In the genomic region with DNA sequence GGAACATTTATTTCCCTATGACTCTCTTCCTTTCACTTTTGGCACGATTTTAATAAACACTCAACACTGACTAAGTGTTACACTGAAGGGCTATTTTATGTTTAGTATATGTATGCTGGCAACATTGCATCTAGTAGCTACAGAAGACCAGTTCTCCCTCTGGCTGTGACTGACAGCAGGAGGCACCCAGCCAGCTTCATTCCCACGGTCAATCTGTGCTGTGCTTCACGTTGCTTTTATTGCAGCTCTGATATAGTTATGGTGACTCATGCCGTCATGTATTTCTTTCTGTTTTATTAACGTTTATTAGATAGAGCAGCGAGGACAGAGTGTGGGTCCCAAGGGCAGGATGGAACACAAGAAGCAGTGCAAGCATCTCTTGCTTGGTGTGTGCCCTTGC, we compare ENCODE assay signal across 7 mouse cellular contexts. TPM values are rescaled to one million over a fixed set of nuclear protein-coding genes. Genes with fewer than 3 reads are reported as not detected.
DNase-seq lines count a peak whose midpoint lies in the region; ATAC-seq and TF ChIP-seq lines count a peak whose summit lies in the region.

No protein-coding gene starts in this region.

- H3K36me3 ChIP-seq in lung, embryonic 16.5 days (ENCODE audit: control insufficient read depth, insufficient read depth, low read length), result no peaks in the 10 kb centered on the region
- H3K36me3 ChIP-seq in small intestine, adult 2 months (ENCODE audit: control insufficient read depth, insufficient read depth, low read length), result no peaks in the 10 kb centered on the region
- H3K36me3 ChIP-seq in kidney, embryonic 15.5 days, result no peaks in the 10 kb centered on the region
- no peaks in the 10 kb centered on the region for H3K36me3 ChIP-seq in thymus, adult 2 months (ENCODE audit: control insufficient read depth, insufficient read depth, low read length)

- no peak for TF ChIP-seq POLR2A in small intestine, adult 2 months (IDR thresholded peaks at IDR 0.05; ENCODE audit: low read depth, low read length)
- no peak for TF ChIP-seq POLR2A in thymus, adult 2 months (IDR thresholded peaks at IDR 0.05; ENCODE audit: control insufficient read depth, extremely low read depth, insufficient read depth, low read length, poor library complexity)

- ATAC-seq in lung, embryonic 16.5 days (ENCODE audit: low read depth), result peak; percentile 38; the same call in 1 of the 2 replicates
- no peak for ATAC-seq in kidney, embryonic 15.5 days (replicated peaks; ENCODE audit: low FRiP score)

- peaks cover 9% of the 10 kb centered on the region for H3K4me1 ChIP-seq in lung, embryonic 16.5 days (replicated peaks; ENCODE audit: control insufficient read depth, insufficient read depth, low read length)
- peaks cover 16% of the 10 kb centered on the region; the same call in 1 of the 2 replicates for H3K4me1 ChIP-seq in small intestine, adult 2 months (ENCODE audit: control insufficient read depth, insufficient read depth, insufficient read length, low read length)
- H3K4me1 ChIP-seq in kidney, embryonic 15.5 days, result 0 out of 2 replicates have a peak, but pooled peaks cover 9% of the 10 kb centered on the region
- H3K4me1 ChIP-seq in thymus, adult 2 months (replicated peaks; ENCODE audit: control insufficient read depth, insufficient read depth, low read length), result 0 out of 2 replicates have a peak, but pooled peaks cover 2% of the 10 kb centered on the region

- no peak overlapping the region; the same call in 1 of the 2 replicates for H3K27ac ChIP-seq in lung, embryonic 16.5 days (ENCODE audit: low read length)
- H3K27ac ChIP-seq in small intestine, adult 2 months (ENCODE audit: insufficient read depth, low read depth, low read length), result peak overlapping the region; percentile 15; the same call in 1 of the 2 replicates
- no peak overlapping the region for H3K27ac ChIP-seq in kidney, embryonic 15.5 days
- no peak overlapping the region for H3K27ac ChIP-seq in thymus, adult 2 months (ENCODE audit: control insufficient read depth, insufficient read depth, low read length)

- H3K27me3 ChIP-seq in lung, embryonic 16.5 days (ENCODE audit: control insufficient read depth, insufficient read depth, low read depth, low read length), result no peaks in the 10 kb centered on the region
- no peaks in the 10 kb centered on the region for H3K27me3 ChIP-seq in small intestine, adult 2 months (ENCODE audit: control insufficient read depth, insufficient read depth, low read length)
- no peaks in the 10 kb centered on the region for H3K27me3 ChIP-seq in kidney, embryonic 15.5 days
- H3K27me3 ChIP-seq in thymus, adult 2 months (ENCODE audit: control insufficient read depth, insufficient read depth, low read length), result no peaks in the 10 kb centered on the region

- H3K9ac ChIP-seq in lung, embryonic 16.5 days (ENCODE audit: low read length), result no peak overlapping the region
- H3K9ac ChIP-seq in kidney, embryonic 15.5 days, result no peak overlapping the region

- peak; percentile 23; the same call in 1 of the 2 replicates for TF ChIP-seq CTCF in small intestine, adult 2 months (IDR thresholded peaks at IDR 0.05; ENCODE audit: extremely low read depth, insufficient read length, insufficient replicate concordance, low read depth, low read length)
- no peak for TF ChIP-seq CTCF in thymus, adult 2 months (IDR thresholded peaks at IDR 0.05; ENCODE audit: borderline replicate concordance, control insufficient read depth, extremely low read depth, insufficient read depth, low read length, poor library complexity)

- peak overlapping the region; percentile 25; the same call in 1 of the 2 replicates for H3K4me2 ChIP-seq in lung, embryonic 16.5 days (ENCODE audit: low read depth, low read length)
- H3K4me2 ChIP-seq in kidney, embryonic 15.5 days, result no peak overlapping the region

- no peak overlapping the region for H3K4me3 ChIP-seq in lung, embryonic 16.5 days (ENCODE audit: low read length)
- no peak overlapping the region for H3K4me3 ChIP-seq in small intestine, adult 2 months (ENCODE audit: low read depth, low read length)
- no peak overlapping the region for H3K4me3 ChIP-seq in kidney, embryonic 15.5 days (replicated peaks)
- no peak overlapping the region for H3K4me3 ChIP-seq in thymus, adult 2 months (ENCODE audit: control insufficient read depth, insufficient read depth, low read length)

- 43% methylated on average over 6 of the region's 6 CpGs for WGBS in lung, embryonic 16.5 days
- WGBS in small intestine, adult 2 months, result 6% methylated on average over 6 of the region's 6 CpGs
- WGBS in kidney, embryonic 15.5 days, result 56% methylated on average over 6 of the region's 6 CpGs
- 84% methylated on average over 6 of the region's 6 CpGs for WGBS in thymus, adult 2 months

- no peak for DNase-seq in lung, postnatal 36 days
- DNase-seq in frontal cortex, postnatal 36 days (ENCODE audit: low spot score in 2 of 2), result peak; percentile 66 to 67
- DNase-seq in layer of hippocampus, postnatal 10 days (ENCODE audit: low spot score in 2 of 2), result peak; percentile 49 to 60
- no peak for DNase-seq in thymus, adult 2 months

- H3K9me3 ChIP-seq in lung, embryonic 16.5 days (ENCODE audit: control insufficient read depth, low read length), result no peaks in the 10 kb centered on the region
- H3K9me3 ChIP-seq in kidney, embryonic 15.5 days (replicated peaks), result no peaks in the 10 kb centered on the region

RNA-seq across cellular contexts. Expression of a gene that starts 20.2 kb away (rescaled TPM):
- 7.0 and 9.1 TPM in 2 replicates for polyA plus RNA-seq in lung, embryonic 16.5 days (2015; fragmentation: Nextera tagmentation; extraction: Ambion mirVana)
- 10 to 100 TPM; 23.1 to 24.4 TPM for total RNA-seq in layer of hippocampus, postnatal 10 days (2021)
- 8.4 and 13.6 TPM in 2 replicates for polyA plus RNA-seq in small intestine, adult 2 months (2012; rRNA removed)
- polyA plus RNA-seq in kidney, embryonic 15.5 days (2015; fragmentation: Nextera tagmentation; extraction: Ambion mirVana), result 8.2 and 10.4 TPM in 2 replicates
- 20.2 and 20.7 TPM in 2 replicates for polyA plus RNA-seq in thymus, adult 2 months (2012; rRNA removed)

Comparison
In these comparisons a context has a peak if more than half of its experiments do, and no peak if none do; other contexts are left out.
1. DNase-seq: peak in frontal cortex, postnatal 36 days (2 of 2) and layer of hippocampus, postnatal 10 days (2 of 2); none in lung, postnatal 36 days (single experiment) and thymus, adult 2 months (single experiment).